Mouse (Mus musculus) embryo, embryonic 9.5 days (tissue): ENCODE data around the gene Mtif3.

Experiments used
- DNase-seq: peaks from one replicate; pipeline ENCODE4 v3.0.0-alpha.2; 2017; ENCODE audit errors: extremely low spot score

The Mtif3 gene

GRCm38 (mm10) chr5:146963118-146963936 lies at the start of gene Mtif3:
Mtif3 (minus strand) TSS chr5:146963800.
- peak; percentile 87 for DNase-seq

GRCm38 (mm10) chr5:147011333-147011732 lies 47.7 kb upstream of the Mtif3 start:
- DNase-seq = no peak

- DNase-seq = no peak
Measured at GRCm38 (mm10) chr5:147003303-147003702, 39.7 kb upstream of the Mtif3 start.

DNA sequence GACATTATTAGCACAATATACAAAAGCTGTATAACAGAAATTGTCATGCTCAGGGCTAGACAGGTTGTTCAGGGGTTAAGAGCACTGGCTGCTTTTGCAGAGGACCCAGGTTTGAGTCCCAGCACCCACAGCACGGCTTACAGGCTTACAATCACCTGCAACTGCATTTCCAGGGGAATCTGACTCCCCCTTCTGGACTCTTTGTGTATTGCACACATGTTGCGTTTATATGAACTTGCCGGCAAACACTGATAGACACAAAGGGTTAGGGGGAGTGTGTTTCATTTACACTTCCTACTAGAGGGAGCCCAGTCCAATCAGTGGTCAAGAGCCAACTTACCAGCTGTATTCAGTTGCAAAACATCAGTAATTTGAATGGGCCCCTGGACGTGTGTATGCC lies 37.7 kb upstream of the Mtif3 start:
- DNase-seq = no peak

GRCm38 (mm10) chr5:146998802-146999201 lies 35.2 kb upstream of the Mtif3 start:
- no peak for DNase-seq

DNA sequence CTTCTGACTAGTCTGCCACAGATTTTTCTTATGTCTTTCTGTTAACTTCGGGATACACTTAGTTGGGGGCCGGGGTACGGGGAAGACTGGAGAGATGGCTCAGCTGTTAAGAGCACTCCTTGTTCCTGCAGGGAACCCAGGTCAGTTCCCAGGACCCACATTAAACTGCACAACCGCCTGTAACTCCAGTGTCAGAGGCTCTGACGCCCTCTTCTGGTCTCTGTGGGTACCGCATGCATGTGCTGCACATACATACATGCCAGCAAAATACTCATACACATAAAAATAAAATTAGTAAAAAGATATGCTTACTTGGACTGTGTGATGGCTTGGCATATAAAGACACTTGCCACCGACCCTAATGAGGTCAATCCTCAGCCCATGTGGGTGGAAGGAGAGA lies 33.2 kb upstream of the Mtif3 start:
- no peak for DNase-seq

DNA sequence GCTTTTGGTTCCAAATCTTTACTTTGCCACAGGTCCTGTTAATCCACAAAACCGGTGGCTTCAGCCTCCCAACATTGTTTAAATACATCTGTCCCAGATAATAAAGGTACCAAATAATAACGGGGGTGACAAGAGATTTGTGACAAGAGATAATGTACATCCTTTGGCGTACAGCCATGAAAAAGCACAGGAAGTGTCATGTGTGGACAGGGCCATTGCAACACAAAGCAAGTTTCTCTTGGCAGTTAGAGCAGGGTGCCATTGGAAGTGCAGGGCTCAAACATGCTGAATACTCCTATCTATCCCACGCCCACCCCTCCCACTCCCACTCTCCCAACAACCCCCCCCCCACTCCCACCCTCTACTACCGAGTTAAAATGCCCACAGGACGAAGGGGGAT lies 31.4 kb upstream of the Mtif3 start:
- DNase-seq = no peak

DNA sequence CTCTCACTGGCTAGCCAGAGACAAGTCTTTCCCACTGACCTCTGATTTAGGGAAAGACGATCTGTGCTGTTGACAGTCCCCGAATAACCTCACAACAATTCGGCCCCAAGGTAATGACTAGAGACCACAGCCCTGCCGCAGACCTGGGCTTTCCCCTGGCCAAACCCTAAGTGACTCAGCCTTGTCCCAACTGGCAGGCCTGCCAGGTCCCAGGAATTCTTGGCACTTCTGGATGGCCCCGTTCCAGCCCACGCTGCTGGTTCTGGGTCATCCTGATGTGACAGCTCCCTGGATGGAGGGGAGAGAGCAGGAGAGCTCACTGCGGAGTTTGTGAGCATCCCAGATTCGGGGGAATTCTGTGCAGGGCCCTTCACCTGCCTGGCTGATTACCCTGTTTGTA lies 29.9 kb upstream of the Mtif3 start:
- DNase-seq = no peak

DNA sequence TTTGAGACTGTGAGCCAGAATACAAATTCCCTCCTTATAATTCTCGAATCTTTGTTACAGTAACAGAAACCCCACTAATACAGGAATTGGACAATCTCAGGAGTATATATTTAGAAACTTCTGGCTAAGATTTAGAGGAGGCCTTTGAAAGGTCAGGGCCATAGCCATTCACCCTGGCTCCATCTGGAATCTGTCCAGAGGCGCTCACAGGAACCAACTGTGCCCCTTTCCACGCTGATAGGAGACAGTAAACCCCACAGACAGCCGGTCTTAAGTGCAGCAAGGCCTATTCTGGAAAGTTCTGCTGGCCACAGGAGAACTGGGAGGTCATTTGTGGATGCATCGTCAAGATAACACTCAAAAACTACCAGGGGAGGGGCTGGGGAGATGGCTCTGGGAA lies 25.5 kb upstream of the Mtif3 start:
- no peak for DNase-seq

- no peak for DNase-seq
Measured at GRCm38 (mm10) chr5:146987588-146987987, 24.0 kb upstream of the Mtif3 start.

DNA sequence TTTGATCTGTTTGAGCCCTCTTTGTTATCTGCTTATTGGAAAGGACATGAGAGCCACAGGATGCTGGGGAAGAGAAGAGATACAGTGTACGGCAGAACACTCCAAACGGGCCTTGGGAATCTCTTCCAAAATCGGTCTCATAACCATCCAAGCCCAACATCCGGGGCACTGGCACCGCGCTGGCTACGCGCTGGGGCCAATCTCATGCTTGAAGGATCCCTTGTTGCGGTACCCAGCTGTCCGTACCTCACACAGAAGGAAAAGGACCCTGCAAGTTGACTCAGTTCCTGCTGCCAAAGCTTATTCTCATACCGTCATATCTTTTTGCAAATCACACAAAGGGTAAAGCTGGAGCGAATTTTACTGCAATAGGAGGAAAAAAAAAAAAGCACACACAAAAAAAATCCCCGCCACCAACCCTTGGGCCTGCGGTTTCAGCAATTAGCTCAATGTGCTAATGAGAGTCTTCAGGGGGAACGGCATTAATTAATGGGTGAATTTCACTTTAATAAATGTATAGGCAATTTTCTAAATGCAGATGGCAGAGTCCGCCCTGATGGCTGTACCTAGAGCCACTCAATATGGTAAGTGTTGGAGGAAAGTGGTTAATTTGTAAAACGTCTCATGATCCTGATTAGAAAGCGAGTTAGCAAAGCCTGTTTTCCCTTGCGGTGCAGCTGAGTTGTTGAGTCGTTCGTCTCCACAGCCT lies 22.3 kb upstream of the Mtif3 start:
- no peak for DNase-seq

DNA sequence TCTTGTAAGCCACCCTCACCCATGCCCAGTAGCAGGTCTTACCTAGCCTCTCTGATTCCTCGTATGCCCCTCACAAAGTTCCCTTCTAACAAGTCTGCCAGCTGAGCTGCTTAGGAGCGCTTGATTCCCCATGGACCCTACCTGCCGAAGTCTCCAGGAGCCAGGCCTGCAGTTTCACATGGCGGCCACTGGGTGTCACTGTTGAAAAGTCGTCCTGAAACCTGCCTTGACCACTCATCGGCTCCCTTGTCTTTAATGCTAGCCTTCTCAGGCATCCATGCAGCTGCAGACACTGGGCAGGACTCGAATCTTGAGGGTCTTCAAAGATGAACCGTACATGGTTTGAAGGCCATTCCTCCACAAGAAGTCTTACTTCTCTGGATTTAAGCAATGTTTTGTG lies 19.6 kb upstream of the Mtif3 start:
- DNase-seq = peak; percentile 74

DNA sequence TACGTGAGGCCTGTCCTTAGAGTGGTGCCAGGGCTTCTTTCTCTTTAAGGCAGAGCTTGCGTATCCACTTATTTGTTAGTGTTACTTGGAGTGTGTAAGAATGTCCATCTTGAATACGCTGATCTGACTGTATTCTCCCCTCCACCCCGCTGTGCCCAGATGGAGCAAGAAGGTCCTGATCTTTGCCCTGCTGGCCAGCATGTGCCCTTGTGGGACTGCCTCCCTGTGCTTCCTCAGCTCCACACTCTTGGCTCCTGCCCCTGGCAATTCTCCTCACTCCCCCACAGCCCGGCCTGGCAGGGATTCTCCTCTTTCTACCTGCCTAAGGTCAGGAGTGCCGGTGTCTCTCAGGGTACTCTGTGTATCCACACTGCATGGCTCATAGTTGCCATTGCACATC lies 17.8 kb upstream of the Mtif3 start:
- DNase-seq = no peak

DNA sequence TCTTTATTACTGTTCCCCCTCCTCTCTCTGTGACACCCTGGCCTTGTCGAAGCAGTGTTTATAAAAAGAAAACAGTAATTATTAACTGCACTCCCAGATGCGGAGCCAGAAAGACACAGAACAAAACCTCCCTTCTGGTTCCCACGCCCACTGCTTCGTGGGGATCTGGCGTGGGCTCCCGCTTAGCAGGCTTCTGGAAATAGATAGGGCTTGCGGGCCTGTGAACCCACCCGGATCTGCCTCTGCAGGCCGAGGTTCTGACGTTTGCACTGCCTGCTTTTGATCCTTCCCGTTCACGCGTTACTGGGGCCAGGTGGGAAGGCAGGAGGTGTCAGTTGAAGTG lies 11.2 kb upstream of the Mtif3 start:
- no peak for DNase-seq

DNA sequence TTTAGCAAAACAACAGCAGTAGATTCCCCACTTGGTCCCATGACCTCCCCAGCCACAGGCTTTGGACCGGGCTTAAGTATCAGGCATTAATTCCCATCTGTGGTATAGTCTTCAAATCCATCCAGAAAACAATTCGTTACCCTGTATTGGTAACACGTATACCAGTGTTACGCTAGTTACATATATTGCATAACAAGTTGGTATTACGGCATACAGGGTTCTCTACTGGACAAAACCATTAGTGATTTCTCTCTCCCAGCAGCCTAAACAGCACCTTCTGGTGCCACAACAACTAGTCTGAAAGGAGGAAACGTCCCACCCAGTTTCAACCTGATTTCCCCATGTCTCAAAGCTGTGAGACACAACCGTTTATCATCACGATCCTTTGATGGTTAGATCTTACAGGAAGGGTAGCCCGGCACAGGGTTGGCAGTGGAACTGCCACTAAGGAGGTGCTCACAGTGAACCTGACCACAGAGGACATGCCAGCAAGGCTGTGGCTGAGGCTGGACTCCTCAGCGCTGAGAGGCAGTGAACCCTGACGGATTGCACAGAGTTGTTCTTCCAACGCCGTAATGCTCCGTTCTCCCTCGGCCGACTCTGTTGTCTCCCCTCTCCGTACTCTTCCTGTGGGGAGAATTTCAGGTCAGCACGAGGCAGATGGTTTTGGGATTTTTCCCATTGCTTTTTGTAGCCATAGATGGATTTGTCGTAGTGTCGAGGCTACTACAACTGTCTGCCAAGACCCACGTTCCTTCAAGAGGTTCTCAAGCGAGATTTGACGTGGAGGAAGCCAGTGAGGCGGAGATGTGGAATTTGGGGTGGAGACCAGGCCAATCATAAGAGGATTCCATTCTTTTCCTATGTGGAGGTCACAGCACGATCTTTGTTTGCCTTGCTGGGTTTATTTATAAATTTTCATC lies 10.5 kb upstream of the Mtif3 start:
- DNase-seq = no peak

GRCm38 (mm10) chr5:146973353-146973752 lies 9.8 kb upstream of the Mtif3 start:
- no peak for DNase-seq

GRCm38 (mm10) chr5:146971776-146972561 lies 8.4 kb upstream of the Mtif3 start:
- no peak for DNase-seq

DNA sequence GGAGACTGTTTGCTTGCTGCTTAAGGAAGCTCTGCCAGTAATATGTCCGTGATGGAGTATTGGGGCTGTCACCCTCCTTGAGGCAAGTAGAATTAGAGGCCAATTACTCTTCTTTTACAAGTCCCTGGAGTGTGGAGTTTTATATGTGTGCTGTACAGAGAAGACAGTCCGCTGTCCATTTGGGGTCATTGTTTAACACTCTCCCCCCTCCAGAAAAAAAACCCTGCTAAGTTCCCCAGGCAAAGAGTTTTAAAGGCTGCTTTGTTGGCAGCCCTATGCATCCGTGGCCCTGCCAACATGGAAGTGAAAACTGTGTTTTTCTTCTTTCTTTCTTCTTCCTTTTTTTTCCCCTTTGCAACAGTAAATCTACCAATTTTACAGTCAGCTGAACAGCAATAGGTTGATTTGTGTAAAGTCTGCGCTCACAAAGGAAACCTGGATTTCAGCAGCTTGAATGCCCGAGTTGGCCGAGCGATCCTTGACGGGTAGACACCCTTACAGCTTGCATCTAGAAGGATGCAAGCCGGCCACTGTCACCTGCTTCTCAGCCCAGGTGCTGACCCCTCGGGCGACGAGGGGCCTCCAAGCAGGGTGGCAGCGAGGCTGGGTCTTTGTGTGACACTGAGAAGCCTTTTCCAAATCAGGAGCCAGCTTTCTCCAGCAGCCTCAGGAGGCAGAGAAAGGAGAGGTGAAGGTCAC lies 5.2 kb upstream of the Mtif3 start:
- DNase-seq = peak; percentile 29

GRCm38 (mm10) chr5:146963937-146964278 lies 308 bp upstream of the Mtif3 start:
- DNase-seq = no peak

GRCm38 (mm10) chr5:146956678-146957077 lies 6.9 kb downstream of the Mtif3 start:
- no peak for DNase-seq

DNA sequence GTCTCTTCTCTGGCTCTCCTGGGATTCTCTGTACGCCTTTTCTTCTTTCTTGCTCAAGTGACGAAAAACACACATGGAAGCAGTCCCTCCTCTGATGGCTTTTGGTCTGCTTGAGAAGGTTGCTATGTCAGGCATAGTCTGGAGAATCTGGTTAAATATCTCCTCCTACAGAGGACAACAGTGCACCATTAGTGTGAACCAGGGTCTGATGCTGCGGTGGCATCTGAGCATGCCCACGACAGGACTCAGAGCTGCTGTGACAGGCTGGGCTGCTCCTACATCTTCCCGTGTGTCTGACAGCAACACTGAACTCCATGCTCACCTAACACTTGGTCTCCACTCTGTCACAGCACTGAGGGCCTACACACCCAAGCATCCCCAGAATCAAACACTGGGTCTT lies 7.9 kb downstream of the Mtif3 start:
- no peak for DNase-seq
